Comparison of ENCODE assay signal across 20 mouse cellular contexts in genomic region chr13:58001792-58002191, GRCm38 (mm10).
"Had no signal": no experiment of that assay in that cellular context is flagged by ENCODE, and none has a peak within 500 bp of the region (broad histone marks: within the 10 kb centered on the region; RNA-seq: fewer than 3 reads in every experiment).

No protein-coding gene starts in this region.

- H3K9ac ChIP-seq: liver, embryonic 14.5 days; lung, embryonic 14.5 days; midbrain, embryonic 12.5 days; neural tube, embryonic 13.5 days; neural tube, embryonic 15.5 days had no signal

- H3K9me3 ChIP-seq: midbrain, embryonic 10.5 days; midbrain, embryonic 12.5 days; neural tube, embryonic 13.5 days; neural tube, embryonic 15.5 days had no signal

- ATAC-seq: midbrain, embryonic 16.5 days had no signal

- H3K4me3 ChIP-seq: midbrain, embryonic 10.5 days; midbrain, embryonic 12.5 days; myocyte; neural tube, embryonic 13.5 days; neural tube, embryonic 15.5 days had no signal

- DNase-seq: lung, adult 18-20 months; lung, embryonic 14.5 days; lung, postnatal 14 days; lung, postnatal 36 days; midbrain, embryonic 14.5 days; retina, postnatal 1 day; right cerebral cortex, adult 18-20 months; right cerebral cortex, postnatal 25 days; right cerebral cortex, postnatal 4 days; spleen, adult 18-20 months; thymus, adult 18-20 months; thymus, postnatal 14 days; thymus, postnatal 36 days had no signal

- H3K4me2 ChIP-seq: lung, embryonic 14.5 days; midbrain, embryonic 12.5 days; neural tube, embryonic 13.5 days; neural tube, embryonic 15.5 days had no signal

- H3K27ac ChIP-seq: liver, embryonic 14.5 days; midbrain, embryonic 10.5 days; midbrain, embryonic 12.5 days; neural tube, embryonic 13.5 days had no signal

- H3K4me1 ChIP-seq: midbrain, embryonic 12.5 days had no signal

- H3K36me3 ChIP-seq: midbrain, embryonic 10.5 days had no signal

- H3K27me3 ChIP-seq: midbrain, embryonic 12.5 days; neural tube, embryonic 13.5 days; neural tube, embryonic 15.5 days had no signal
